Mouse (Mus musculus): ENCODE measurements around the gene Gdpd5.

The Gdpd5 gene

DNA sequence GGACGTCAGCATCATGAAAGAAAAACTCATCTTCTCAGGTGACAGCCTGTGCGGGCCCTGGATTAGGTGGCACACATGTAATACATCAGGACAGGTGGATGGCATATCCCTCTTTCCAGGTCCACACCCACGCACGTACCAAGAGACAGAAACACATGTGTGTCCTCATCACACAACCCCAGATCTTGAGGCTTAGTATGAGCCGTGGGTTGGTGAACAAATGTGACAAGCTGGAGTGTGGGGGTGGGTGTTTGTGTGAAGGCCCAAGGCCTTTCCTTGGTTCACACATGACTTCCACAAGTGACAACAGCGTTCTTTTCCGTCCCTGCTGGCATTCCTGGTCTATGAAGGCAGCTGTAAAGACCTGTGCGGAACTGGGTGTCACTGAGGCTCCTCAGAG, 77.6 kb downstream of the Gdpd5 start:
- in situ Hi-C loops (cut with MboI; ENCODE audit: low pct_unique_long_range_greater_than_20kb in 1 of 2, low sequenced_read_pairs in 2 of 2, unreplicated experiment in 1 of 2): no loop called here

DNA sequence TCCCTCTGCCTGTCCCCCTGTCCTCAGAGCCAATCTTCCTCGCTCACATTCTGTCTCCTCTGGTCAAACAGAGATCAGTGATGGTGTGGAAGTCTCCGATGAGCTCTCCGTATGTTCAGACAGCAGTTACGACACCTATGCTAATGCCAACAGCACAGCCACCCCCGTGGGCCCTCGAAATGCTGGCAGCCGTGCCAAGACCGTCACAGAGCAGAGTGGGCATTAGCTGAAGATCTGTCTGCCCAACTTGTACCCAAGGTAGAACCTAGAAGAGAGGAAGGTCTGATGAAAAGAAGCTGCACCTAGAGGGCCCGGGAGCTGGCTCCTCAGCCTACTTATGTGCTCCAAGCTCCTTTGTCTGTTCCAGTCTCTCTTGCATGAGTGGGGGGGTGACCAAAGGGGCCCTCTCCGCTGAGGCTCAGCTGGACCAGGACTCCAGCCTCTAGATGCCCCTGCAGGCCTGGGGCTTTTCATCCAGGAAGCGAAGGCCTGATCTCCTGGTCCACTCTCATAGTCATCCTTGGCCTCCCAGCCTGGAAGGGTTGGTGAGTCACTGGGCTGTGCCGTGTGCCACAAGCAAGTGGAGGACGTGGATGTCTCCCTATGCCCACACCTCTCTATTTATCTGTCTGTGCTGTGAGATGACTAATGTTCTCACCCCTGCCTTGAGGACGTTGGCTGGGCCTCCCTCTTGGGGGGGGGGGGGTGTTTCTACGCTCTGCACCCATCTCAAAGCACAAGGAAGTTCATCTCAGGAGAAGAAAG, 78.9 kb downstream of the Gdpd5 start:
- in situ Hi-C loops (cut with MboI; ENCODE audit: low pct_unique_long_range_greater_than_20kb in 1 of 2, low sequenced_read_pairs in 2 of 2, unreplicated experiment in 1 of 2): no loop called here

GRCm38 (mm10) chr7:99463120-99463519, 81.9 kb downstream of the Gdpd5 start:
- in situ Hi-C loops (cut with MboI; ENCODE audit: low pct_unique_long_range_greater_than_20kb in 1 of 2, low sequenced_read_pairs in 2 of 2, unreplicated experiment in 1 of 2): no loop called here

DNA sequence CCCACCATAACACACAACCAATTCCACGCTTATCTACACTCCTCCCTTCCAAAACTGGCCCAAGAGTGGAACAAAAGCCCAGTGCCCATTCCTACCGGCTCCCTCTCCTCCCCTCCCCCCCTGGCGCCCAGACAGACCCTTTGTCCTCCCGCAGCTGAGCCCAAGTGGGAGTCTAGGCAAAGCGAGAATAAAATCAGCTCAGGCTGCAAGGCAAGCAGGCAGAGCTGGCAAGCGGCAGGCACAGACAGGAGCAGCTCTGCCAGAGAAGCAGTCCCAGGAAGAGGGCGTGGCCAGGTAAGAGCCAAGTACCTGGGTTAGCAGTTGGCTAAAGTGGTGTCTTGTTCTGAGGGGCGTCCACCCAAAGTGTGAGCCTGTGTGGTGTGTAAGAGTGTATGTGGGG, 84.6 kb downstream of the Gdpd5 start, which contains the start of gene Klhl35:
Klhl35 (plus strand) TSS at position 194 of the 400 bp plus-strand sequence.
- in situ Hi-C loops (cut with MboI; ENCODE audit: low pct_unique_long_range_greater_than_20kb in 1 of 2, low sequenced_read_pairs in 2 of 2, unreplicated experiment in 1 of 2): no loop called here

DNA sequence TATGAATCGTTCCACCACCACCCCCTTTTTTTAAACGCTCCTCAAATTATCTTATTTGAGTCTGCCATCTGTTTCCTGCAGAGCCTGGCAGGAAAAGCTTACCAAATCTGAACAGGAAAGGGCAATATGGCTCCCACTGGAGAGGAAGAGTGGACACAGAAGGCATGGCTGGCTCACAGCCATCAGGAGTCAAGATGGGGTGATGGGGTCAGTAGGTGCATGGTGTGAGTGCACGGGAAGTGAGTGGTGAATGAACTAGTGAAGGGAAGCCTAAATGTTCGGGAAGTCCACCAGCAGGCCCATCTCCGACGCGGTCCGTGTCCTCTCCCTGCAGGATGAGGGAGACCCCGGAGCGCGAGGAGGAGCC, 86.7 kb downstream of the Gdpd5 start:
- in situ Hi-C loops (cut with MboI; ENCODE audit: low pct_unique_long_range_greater_than_20kb in 1 of 2, low sequenced_read_pairs in 2 of 2, unreplicated experiment in 1 of 2): no loop called here

DNA sequence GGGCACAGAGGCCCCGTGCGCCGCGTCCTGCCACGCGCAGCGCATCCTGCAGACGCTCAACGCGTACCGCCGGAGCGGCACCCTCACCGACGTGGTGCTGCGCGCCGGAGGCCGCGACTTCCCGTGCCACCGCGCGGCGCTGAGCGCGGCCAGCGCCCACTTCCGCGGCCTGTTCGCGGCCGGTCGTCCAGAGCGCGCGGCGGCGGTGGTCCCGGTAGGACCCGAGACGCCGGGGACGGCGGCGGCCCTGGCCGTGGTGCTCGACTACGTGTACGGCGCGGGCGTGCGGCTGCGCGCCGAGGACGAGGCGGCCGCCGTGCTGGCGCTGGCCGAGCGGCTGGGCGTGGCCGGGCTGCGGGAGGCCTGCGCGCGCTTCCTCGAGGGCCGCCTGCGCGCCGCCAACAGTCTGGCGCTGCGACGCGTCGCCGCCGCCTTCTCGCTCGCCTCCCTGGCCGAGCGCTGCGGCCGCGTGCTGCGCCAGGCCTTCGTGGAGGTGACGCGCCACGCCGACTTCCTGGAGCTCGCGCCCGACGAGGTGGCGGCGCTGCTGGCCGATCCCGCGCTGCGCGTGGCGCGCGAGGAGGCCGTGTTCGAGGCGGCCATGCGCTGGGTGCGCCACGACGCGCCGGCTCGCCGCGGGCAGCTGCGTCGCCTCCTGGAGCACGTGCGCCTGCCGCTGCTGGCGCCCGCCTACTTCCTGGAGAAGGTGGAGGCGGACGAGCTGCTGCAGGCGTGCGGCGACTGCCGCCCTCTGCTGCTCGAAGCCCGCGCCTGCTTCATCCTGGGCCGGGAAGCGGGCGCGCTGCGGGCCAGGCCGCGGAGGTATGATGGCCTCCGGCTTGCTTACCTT, 87.3 kb downstream of the Gdpd5 start:
- in situ Hi-C loops (cut with MboI; ENCODE audit: low pct_unique_long_range_greater_than_20kb in 1 of 2, low sequenced_read_pairs in 2 of 2, unreplicated experiment in 1 of 2): no loop called here

DNA sequence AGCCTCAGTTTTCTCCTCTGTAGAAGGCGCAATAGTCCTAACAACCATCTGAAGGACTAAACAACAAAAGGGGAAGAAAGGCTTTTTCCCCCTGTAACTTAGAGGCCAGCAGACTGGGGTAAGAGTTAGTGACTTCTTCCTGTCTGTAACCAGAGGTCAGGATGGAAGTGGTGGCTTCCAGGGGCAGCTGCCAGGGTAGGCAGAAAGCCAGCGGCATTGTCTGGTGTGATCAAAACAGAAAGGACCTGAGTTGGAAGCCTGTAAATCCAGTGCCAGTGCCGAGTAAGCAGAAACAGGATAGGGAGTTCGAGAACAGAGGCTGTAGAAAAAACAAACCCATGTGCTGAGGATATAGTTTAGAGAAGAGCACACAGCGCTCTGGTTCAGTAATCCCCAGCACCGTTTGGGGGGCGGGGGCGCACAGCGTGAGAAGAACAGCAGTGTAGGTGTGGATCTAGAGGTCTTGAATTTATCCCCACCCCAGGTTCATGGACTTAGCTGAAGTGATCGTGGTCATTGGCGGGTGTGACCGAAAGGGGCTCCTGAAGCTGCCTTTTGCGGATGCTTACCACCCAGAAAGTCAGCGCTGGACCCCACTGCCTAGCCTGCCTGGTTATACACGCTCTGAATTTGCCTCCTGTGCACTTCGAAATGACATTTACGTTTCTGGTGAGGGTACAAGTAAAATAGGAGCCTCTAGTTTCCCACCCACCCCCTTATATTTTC, 88.6 kb downstream of the Gdpd5 start:
- in situ Hi-C loops (cut with MboI; ENCODE audit: low pct_unique_long_range_greater_than_20kb in 1 of 2, low sequenced_read_pairs in 2 of 2, unreplicated experiment in 1 of 2): no loop called here

GRCm38 (mm10) chr7:99471578-99471977, 90.4 kb downstream of the Gdpd5 start:
- in situ Hi-C loops (cut with MboI; ENCODE audit: low pct_unique_long_range_greater_than_20kb in 1 of 2, low sequenced_read_pairs in 2 of 2, unreplicated experiment in 1 of 2): no loop called here

DNA sequence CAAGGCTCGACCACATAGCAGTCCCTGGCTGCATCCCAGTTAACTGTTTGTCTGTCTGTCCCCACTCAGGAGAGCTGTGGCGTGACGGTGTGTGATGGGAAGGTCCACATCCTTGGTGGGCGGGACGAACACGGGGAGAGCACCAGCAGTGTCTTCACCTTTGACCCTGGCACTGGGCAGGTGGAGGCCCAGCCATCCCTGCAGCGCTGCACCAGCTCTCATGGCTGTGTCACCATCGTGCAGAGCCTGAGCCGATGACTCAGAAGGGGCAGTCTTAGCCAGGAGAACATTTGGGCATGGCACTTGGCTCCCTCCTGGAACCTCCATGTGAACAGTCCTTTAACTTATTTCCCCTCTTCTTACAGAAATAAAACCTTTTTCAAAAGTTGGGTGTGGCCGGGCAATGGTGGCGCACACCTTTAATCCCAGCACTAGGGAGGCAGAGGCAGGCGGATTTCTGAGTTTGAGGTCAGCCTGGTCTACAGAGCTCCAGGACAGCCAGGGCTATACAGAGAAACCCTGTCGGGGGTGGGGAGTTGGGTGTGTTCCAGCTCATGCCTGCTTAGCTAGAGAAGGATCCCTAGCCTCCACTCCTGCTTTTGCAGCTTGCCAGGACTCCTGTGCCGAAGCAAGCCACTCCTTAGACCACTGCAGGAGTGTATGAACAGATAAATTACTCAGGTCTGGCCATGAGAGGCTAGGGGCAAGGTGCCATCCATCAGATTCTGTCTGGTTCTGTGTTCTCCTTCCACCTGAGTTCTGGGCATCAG, 92.6 kb downstream of the Gdpd5 start:
- in situ Hi-C loops (cut with MboI; ENCODE audit: low pct_unique_long_range_greater_than_20kb in 1 of 2, low sequenced_read_pairs in 2 of 2, unreplicated experiment in 1 of 2): no loop called here

DNA sequence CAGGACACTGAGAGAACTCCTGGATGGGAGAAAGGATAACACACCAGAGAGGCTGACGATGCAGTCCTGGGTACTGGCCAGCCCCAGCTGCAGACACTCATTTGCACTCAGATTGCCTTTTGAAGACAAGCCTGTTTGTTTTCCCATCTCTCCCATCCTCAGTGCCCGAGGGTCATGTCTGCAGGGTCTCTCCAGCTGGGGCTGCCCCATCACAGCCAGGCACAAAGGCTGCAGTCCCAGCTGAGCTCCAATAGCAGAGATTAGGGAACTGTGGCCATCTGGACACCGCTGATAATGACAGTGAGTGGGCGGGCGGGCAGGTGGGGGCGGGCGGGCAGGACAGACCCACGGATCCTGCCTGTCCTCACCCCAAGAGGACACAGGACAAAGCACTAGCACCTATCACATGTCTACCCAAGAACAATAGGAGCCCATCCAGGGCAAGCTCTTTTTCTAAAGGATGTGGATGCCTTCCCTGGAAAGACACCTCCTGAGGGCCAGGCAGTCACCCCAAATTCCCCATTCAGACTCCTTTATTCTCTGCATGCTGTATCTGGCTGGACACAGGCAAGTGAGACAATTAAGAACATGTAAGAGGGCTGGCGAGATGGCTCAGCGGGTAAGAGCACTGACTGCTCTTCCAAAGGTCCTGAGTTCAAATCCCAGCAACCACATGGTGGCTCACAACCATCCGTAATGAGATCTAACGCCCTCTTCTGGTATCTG, 93.8 kb downstream of the Gdpd5 start:
- in situ Hi-C loops (cut with MboI; ENCODE audit: low pct_unique_long_range_greater_than_20kb in 1 of 2, low sequenced_read_pairs in 2 of 2, unreplicated experiment in 1 of 2): no loop called here

DNA sequence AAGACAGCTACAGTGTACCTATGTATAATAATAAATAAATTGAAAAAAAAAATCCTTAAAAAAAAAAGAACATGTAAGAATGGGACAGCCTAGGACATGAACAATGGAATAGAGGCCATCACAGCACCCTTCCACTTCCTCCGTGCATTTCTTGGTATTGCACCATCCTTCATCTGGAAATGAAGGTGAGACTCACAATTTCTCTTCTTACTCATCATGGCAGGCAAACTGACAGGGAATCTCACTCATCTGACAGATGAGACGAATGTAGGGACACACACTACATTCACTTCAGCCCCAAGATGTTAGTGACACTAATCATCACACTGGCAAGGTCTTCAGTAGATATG, 94.3 kb downstream of the Gdpd5 start:
- in situ Hi-C loops (cut with MboI; ENCODE audit: low pct_unique_long_range_greater_than_20kb in 1 of 2, low sequenced_read_pairs in 2 of 2, unreplicated experiment in 1 of 2): no loop called here

DNA sequence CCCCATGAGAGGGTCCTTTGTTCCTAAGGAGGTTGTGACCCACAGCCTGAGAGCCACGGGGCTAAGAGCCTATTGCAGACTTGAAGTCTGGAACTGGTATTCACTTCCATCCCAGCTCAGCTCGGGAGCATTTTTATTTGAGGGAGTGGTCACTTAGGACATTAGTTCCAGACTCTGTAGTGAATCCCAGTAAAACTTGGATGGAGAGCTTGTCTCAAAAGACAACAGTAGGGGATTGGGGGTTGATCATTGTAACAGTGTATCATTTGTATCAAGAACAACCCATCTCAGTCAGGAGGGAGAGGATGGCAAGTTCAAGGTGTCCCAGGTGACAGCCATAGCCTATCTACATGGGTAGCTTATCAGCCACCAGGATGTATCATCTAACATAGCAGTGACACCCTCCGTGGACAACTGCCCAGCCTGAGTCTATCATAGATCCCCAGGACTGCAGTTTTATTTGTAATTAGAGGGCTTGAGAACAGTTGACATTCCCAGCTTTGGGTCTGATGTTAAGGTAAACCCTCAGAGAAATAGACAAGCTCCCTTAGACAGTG, 95.4 kb downstream of the Gdpd5 start:
- in situ Hi-C loops (cut with MboI; ENCODE audit: low pct_unique_long_range_greater_than_20kb in 1 of 2, low sequenced_read_pairs in 2 of 2, unreplicated experiment in 1 of 2): no loop called here

DNA sequence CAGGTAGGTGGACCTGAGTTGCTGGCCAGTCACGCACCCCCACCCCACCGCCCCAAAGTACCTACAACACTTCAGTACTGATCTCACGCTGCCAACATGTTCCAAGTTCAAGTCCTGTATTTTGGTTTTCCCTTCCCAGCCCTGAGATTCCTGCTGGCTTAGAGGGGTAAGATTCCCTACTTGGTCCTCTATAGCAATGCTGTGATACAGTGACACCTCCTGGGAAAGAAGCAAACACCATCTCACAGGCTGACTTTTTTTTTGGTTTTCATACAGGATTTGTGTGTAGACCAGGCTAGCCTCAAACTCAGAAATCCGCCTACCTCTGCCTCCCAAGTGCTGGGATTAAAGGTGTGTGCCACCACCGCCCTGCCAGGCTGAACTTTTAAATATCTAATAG, 96.0 kb downstream of the Gdpd5 start:
- in situ Hi-C loops (cut with MboI; ENCODE audit: low pct_unique_long_range_greater_than_20kb in 1 of 2, low sequenced_read_pairs in 2 of 2, unreplicated experiment in 1 of 2): no loop called here

- in situ Hi-C loops (cut with MboI; ENCODE audit: low pct_unique_long_range_greater_than_20kb in 1 of 2, low sequenced_read_pairs in 2 of 2, unreplicated experiment in 1 of 2): no loop called here
Observed at GRCm38 (mm10) chr7:99482637-99483036, 101.4 kb downstream of the Gdpd5 start.

DNA sequence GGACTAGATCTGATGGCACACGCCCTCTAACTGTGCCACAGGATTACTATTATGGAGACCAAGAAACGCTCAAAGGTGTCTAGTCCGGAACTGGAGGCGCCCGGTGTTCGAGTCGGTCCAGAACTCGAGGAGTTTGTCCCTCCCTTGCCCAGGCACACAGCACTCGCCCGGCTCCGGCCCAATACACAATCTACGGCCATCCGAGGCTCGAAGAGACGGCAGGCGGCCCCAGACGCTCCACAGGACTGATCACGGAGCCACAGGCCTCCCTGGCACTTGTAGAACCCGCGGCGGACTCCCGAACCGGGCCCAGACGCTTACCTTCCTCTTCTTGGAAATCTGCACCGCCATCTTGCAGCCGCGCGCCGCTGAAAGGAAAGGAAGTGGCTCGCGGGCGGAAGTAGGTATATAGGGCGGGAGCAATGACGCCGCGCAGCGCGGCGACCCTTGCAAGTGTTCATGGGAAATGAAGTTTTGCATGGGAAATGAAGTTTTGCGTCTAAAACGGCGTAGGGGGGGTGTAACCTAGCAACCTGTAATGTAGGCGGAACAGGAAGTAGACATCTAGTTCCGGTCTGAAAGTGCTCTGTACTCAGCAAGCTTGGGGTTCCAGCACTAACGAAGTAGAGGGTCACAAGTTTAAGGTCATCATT, 102.2 kb downstream of the Gdpd5 start, which contains the start of gene Rps3:
Rps3 (minus strand) TSS at position 468 of the 653 bp plus-strand sequence.
- in situ Hi-C loops (cut with MboI; ENCODE audit: low pct_unique_long_range_greater_than_20kb in 1 of 2, low sequenced_read_pairs in 2 of 2, unreplicated experiment in 1 of 2): no loop called here

DNA sequence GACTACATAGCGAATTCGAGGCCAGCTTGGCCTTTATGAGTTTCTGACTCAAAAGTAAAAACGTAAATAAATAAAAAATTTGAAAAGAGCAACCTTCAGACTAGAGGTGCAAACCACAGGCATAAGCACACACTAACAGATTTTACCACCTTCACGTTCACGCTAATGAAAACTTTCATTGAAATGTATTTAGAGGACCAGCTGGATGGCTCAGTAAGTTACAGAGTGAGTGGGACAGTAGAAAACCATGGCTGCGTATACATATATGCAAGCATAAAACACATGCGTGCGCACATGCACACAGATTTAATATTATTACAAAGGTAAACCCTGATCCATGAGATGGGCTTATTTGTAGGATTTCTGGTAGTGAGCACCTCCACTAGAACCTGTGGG, 102.7 kb downstream of the Gdpd5 start:
- in situ Hi-C loops (cut with MboI; ENCODE audit: low pct_unique_long_range_greater_than_20kb in 1 of 2, low sequenced_read_pairs in 2 of 2, unreplicated experiment in 1 of 2): no loop called here

- in situ Hi-C loops (cut with MboI; ENCODE audit: low pct_unique_long_range_greater_than_20kb in 1 of 2, low sequenced_read_pairs in 2 of 2, unreplicated experiment in 1 of 2): no loop called here
Observed at GRCm38 (mm10) chr7:99484679-99485078, 103.5 kb downstream of the Gdpd5 start.
